Mouse (Mus musculus) megakaryocyte, embryonic 14.5 days (primary cell): ENCODE data around the gene Gm8369.

Experiments used
- FLI1 ChIP-seq: IDR thresholded peaks from 2 replicates; pipeline ENCODE4 v1.6.1; 2012; ENCODE audit warnings: low read length, inconsistent platforms, mixed read lengths
- GATA1 ChIP-seq: IDR thresholded peaks from 3 replicates; pipeline ENCODE4 v1.6.1; 2012; ENCODE audit warnings: mixed read lengths, low read length, inconsistent platforms, borderline replicate concordance

DNA sequence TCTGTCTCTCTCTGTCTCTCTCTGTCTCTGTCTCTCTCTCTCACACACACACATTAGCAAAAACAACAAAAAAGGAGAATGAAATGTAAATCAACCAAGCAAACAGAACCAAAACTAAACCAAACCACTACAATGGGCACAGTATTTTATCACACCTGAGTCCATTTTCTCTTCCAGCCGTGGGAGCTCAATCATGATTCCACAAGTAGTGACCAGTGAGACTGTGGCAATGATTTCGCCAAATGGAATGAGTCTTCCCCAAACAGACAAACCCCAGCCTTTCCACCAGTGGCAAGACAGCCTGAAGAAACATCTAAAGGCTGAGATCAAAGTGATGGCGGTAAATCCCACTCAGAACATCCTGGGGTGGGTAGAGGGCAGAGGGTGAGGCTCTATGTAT, 34.4 kb downstream of the Gm8369 start:
- TF ChIP-seq GATA1 (no peak), FLI1 (no peak)
